Mouse (Mus musculus) forebrain, embryonic 11.5 days (tissue): ENCODE measurements around the gene Kif3c. TPM values are rescaled to one million over a fixed set of nuclear protein-coding genes. Genes with fewer than 3 reads are reported as not detected.

Experiments
- ATAC-seq: fragments of 200-750 bp; cut with Nextera tagmentation; replicated peaks from 2 replicates; pipeline ENCODE4 v1.8.0; 2017; ENCODE audit warnings: moderate TSS enrichment; ENCODE audit not compliant: low FRiP score
- DNase-seq: peaks from one replicate; pipeline ENCODE4 v3.0.0-alpha.2; 2017; ENCODE audit warnings: low spot score
- H3K27ac ChIP-seq: fragments of 300-500 bp; sonication (generic); 2 replicates; pipeline ENCODE4 v1.5.1; 2014; ENCODE audit warnings: low read depth, low read length
- H3K27me3 ChIP-seq: fragments of 300-500 bp; sonication (generic); 2 replicates; pipeline ENCODE4 v1.6.1; 2014; ENCODE audit warnings: mild to moderate bottlenecking, low read length, mixed read lengths; ENCODE audit not compliant: control insufficient read depth, insufficient read depth
- H3K36me3 ChIP-seq: fragments of 300-500 bp; sonication (generic); 2 replicates; pipeline ENCODE4 v1.6.1; 2014; ENCODE audit warnings: mild to moderate bottlenecking, low read length, moderate library complexity, mixed read lengths; ENCODE audit not compliant: control insufficient read depth, insufficient read depth
- H3K4me1 ChIP-seq: fragments of 300-500 bp; sonication (generic); replicated peaks from 2 replicates; pipeline ENCODE4 v1.6.1; 2014; ENCODE audit warnings: low read length, mixed read lengths; ENCODE audit not compliant: control insufficient read depth, insufficient read depth
- H3K4me2 ChIP-seq: fragments of 300-500 bp; sonication (generic); 2 replicates; pipeline ENCODE4 v1.6.1; 2014; ENCODE audit warnings: low read depth, mild to moderate bottlenecking, low read length, moderate library complexity, mixed read lengths; ENCODE audit not compliant: severe bottlenecking
- H3K4me3 ChIP-seq: fragments of 300-500 bp; sonication (generic); 2 replicates; pipeline ENCODE4 v1.5.1; 2014; ENCODE audit warnings: low read depth, low read length
- H3K9ac ChIP-seq: fragments of 300-500 bp; sonication (generic); 2 replicates; pipeline ENCODE4 v1.6.1; 2014; ENCODE audit warnings: low read length
- H3K9me3 ChIP-seq: fragments of 300-500 bp; sonication (generic); 2 replicates; pipeline ENCODE4 v1.6.1; 2016; ENCODE audit warnings: low read length, mixed read lengths; ENCODE audit not compliant: control insufficient read depth
- WGBS: fragments of 180-500 bp; shearing (Covaris S2); extraction: QIAGEN DNeasy Blood & Tissue Kit; methylation state at CpG from one replicate; pipeline ENCODE4 v1.1.7; 2014; 5-methylcytosine and 5-hydroxymethylcytosine counted together
- polyA plus RNA-seq: library from polyadenylated mRNA; unstranded; fragments of >200 nt; fragmentation: Nextera tagmentation; extraction: Ambion mirVana; gene quantifications from 2 replicates; pipeline ENCODE4 v1.2.1, GENCODE M21; 2014

Kif3c gene
- polyA plus RNA-seq, 1 experiment from 2014 or later = 31.2 TPM

DNA sequence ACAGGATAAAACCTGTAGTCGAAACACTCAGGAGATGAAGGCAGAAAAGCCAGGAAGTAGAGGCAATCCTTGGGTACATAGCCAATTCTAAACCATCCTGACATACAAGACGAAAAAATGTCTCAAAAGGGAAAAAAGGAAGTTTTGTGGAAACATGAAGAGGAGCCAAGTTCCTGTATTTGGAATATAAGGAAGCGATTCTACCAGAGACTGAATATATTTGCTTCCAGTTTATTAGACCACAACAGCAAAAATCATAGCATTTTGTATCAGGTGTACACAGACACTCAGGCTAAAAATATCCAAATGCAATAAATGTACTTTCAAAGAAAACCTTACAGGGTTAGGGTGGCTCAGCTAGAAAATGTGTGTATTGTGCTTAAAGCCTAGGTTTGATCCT lies 53.8 kb downstream of the Kif3c start:
- no peak overlapping the region for H3K9ac ChIP-seq
- no peak overlapping the region for H3K4me3 ChIP-seq
- 95% methylated on average over 3 of the region's 3 CpGs for WGBS
- no peaks in the 10 kb centered on the region for H3K36me3 ChIP-seq
- no peak overlapping the region for H3K4me2 ChIP-seq
- no peaks in the 10 kb centered on the region for H3K9me3 ChIP-seq
- H3K27ac ChIP-seq = no peak overlapping the region
- H3K4me1 ChIP-seq = no peaks in the 10 kb centered on the region
- ATAC-seq (no peak), DNase-seq (no peak)
- no peaks in the 10 kb centered on the region for H3K27me3 ChIP-seq

DNA sequence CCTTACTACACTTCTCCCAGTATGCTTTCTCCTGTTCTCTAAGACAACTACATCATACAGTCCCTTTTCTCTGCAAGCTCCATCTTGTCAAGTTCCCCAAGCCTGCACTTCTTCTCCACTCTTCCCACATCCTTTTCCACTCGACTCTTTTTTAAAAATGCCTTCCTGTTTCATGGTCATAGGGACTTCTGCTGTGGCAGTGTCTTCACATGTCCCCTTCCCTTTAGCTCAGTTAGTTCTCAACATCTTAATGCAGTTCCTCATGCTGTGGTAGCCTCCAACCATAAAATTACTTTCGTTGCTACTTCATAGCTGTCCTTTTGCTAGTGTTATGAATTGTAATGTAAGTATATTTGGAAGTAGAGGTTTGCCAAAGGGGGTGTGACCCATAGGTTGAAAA lies 55.6 kb downstream of the Kif3c start:
- WGBS = 88% methylated on average over 2 of the region's 2 CpGs
- Histone ChIP-seq H3K36me3 (no peaks in the 10 kb centered on the region), H3K4me2 (no peak overlapping the region), H3K9ac (no peak overlapping the region), H3K27ac (no peak overlapping the region), H3K4me3 (no peak overlapping the region), H3K9me3 (no peaks in the 10 kb centered on the region), H3K27me3 (no peaks in the 10 kb centered on the region), H3K4me1 (no peaks in the 10 kb centered on the region)
- ATAC-seq (no peak), DNase-seq (no peak)

DNA sequence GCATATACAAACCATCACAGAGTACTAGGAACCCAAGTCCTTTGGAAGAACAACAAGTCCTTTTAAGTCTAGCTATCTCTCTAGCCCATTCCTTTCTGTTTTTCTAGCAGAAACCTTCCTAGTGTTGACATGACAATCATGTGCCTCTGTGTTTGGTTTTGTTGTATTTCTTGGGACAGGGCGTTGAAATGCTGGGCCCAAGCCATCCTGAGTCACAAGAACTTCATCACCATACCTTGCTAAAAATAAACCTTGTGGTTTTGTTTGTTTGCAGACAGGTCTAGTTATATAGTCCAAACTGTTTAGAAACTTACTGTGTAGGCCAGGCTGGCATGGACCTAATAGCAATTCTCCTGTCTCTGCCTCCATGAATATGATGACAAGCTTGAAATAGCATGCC lies 57.9 kb downstream of the Kif3c start:
- Histone ChIP-seq H3K9me3 (no peaks in the 10 kb centered on the region), H3K4me2 (no peak overlapping the region), H3K4me3 (no peak overlapping the region), H3K27me3 (no peaks in the 10 kb centered on the region), H3K27ac (no peak overlapping the region), H3K4me1 (no peaks in the 10 kb centered on the region), H3K36me3 (no peaks in the 10 kb centered on the region), H3K9ac (no peak overlapping the region)
- DNase-seq (no peak), ATAC-seq (no peak)
- WGBS = 93% methylated on average over 1 of the region's 1 CpGs

DNA sequence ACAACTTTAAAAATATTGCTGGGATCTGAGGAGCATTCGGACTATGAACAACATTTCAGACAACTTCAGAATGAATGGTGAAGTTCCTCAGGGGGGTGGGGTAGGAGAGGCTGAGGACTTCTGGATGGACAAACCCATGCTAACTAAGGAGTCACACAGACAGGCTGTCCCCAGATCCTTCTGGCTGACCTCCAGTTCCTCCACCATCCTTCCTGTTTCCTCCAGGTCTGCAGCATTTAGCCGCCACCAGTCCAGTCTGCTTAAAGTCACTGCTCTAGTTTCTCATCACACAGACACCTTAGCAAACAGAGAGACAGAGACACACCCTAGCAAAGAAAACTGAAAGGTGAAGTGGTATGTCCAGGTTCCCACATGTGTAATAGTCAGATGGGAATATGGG lies 59.2 kb downstream of the Kif3c start:
- H3K4me2 ChIP-seq = no peak overlapping the region
- H3K4me3 ChIP-seq = no peak overlapping the region
- no peak overlapping the region for H3K27ac ChIP-seq
- no peaks in the 10 kb centered on the region for H3K27me3 ChIP-seq
- no peak for DNase-seq
- no peaks in the 10 kb centered on the region for H3K36me3 ChIP-seq
- no peaks in the 10 kb centered on the region for H3K4me1 ChIP-seq
- WGBS = 94% methylated on average over 2 of the region's 2 CpGs
- H3K9ac ChIP-seq = no peak overlapping the region
- H3K9me3 ChIP-seq = no peaks in the 10 kb centered on the region
- no peak for ATAC-seq

DNA sequence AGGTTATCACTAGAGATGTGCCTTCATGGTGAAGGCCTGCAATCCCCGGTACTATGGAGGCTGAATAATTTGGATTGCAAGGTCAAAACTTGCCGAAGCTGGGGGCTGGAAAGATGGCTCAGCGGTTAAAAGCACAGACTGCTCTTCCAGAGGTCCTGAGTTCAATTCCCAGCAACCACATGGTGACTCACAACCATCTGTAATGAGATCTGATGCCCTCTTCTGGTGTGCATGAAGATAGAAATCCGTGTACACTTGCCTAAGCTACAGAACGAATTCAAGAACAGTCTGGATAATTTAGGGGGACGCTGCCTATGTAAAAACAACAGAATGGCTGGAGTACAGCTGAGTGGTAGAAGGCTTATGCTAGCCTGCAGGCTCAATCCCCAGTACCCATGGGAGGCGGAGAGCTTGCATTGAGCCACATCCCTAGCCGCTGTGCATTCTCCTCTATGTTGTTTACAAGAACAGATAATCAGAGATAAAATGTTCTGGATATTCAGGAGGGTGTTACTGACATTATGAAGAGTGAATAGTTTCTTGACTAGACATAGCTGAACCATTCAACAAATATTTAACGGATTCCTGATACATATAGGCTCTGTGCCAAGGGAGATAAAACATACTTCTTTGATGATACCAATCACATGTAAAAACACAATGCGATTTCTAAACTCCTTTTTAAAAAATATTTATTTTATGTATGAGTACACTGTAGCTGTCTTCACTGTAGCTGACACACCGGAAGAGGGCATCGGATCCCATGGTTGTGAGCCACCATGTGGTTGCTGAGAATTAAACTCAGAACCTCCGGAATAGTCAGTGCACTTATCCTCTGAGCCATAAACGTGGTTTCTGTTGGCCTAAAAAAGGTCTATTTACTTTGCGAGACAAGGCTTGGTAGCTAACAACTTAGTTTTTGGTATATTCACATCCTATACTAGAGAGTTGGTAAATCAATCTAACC lies 60.7 kb downstream of the Kif3c start:
- ATAC-seq (peak; percentile 25; the same call in 1 of the 2 replicates), DNase-seq (no peak)
- Histone ChIP-seq H3K27ac (peak overlapping the region; percentile 77; the same call in 1 of the 2 replicates), H3K27me3 (no peaks in the 10 kb centered on the region), H3K9ac (peak overlapping the region; percentile 93; the same call in 1 of the 2 replicates), H3K4me2 (peak overlapping the region; percentile 56), H3K4me3 (peak overlapping the region; percentile 90), H3K9me3 (no peaks in the 10 kb centered on the region), H3K36me3 (no peaks in the 10 kb centered on the region), H3K4me1 (no peaks in the 10 kb centered on the region)
- 48% methylated on average over 15 of the region's 15 CpGs for WGBS

DNA sequence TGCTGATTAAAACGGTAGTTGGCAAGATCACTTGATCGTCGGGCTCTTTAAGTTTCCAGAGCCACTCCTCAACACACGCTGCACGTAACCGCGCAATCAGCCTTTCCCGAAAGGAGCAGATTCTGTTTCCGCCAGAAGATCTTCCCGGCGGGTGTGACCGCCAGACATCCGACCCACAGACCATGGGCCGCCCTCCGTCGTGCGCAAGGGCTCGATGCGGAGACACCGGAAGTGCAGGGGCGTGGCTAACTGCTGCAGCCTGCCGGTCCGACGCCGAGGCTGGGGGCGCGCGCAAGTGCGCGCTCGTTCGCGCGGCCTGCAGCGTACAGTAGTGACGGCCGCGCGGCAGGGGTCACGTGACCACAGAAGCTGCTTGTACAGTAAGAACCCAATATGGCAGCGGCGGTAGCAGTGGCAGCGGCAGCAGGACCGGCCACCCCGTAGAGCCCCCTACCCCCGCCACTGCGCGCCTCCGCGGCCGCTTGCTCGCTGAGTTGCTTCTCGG lies 61.6 kb downstream of the Kif3c start, which contains the start of gene Asxl2:
Gene Asxl2, plus strand, starts transcription at position 328 of the 505 bp plus-strand sequence.
- peak; percentile 96 for ATAC-seq

DNA sequence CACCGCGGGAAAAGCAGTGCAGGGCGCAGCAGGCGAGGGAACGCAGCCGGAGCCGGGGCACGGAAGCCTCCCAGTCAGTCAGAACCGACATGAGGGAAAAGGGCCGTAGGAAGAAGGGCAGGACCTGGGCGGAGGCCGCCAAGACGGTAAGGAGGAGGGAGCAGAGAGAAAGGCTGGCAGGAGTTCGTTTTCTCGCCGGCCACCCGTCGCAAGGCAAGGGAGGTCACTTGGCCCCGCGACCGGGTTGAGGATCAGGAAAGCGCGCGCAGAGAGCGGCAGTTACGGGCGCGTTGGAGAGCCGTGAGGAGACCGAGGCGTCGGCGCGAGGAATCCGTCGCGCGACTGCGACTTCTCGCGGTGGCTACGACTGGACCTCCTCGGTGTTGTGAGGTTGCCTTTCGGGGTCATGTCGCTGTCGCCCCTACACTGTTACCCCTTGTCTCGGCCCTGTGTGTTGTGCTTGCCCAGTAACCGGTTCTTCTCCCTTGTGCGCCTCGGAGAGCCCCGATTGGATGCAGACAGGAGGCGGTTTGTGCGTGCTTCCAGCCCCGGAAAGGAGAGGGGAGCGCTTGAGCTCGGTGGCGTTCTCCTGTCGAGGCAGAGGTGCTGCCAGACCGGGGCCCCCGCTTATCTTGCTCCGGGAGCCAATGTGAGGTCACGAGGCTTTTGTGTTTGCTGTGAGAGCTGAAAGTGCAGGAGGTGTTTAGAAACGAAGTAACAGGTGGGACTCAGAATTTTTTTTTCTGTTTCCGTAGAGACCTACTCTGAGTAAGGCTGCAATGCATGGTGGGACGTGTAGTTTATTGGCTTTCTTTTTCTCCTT lies 62.3 kb downstream of the Kif3c start:
- H3K4me2 ChIP-seq = peak overlapping the region; percentile 56
- peak; percentile 64 for ATAC-seq
- H3K4me3 ChIP-seq = peak overlapping the region; percentile 90
- under 1% methylated on average over 64 of the region's 65 CpGs for WGBS
- H3K36me3 ChIP-seq = no peaks in the 10 kb centered on the region
- DNase-seq = peak; percentile 82
- peak overlapping the region; percentile 93 for H3K9ac ChIP-seq
- H3K27ac ChIP-seq = peak overlapping the region; percentile 89
- no peaks in the 10 kb centered on the region for H3K9me3 ChIP-seq
- no peaks in the 10 kb centered on the region for H3K4me1 ChIP-seq
- H3K27me3 ChIP-seq = no peaks in the 10 kb centered on the region

More for the DNA sequence above, 61.6 kb downstream of the Kif3c start, which contains the start of gene Asxl2:
- H3K36me3 ChIP-seq = no peaks in the 10 kb centered on the region
- peak; percentile 99 for DNase-seq
- H3K9ac ChIP-seq = peak within 1 kb of the TSS; percentile 93
- H3K27me3 ChIP-seq = no peaks in the 10 kb centered on the region
- H3K27ac ChIP-seq = peak within 1 kb of the TSS; percentile 89
- WGBS = under 1% methylated on average over 53 of the region's 53 CpGs
- H3K4me3 ChIP-seq = peak within 1 kb of the TSS; percentile 90
- no peaks in the 10 kb centered on the region for H3K4me1 ChIP-seq
- H3K4me2 ChIP-seq = peak within 1 kb of the TSS; percentile 56
- no peaks in the 10 kb centered on the region for H3K9me3 ChIP-seq
